Mouse (Mus musculus) cerebellum, adult 2 months (tissue): Measurements from ENCODE around the gene Adgrv1. TPM values are rescaled to one million over a fixed set of nuclear protein-coding genes. Genes with fewer than 3 reads are reported as not detected.
"Not testable (repeated sequence)": the region's sequence is repeated elsewhere in the genome, so short reads cannot be mapped to it uniquely, and the experiment has no call there.

Experiments
- DNase-seq, 2 experiments: peaks; one replicate each; pipeline ENCODE4 v3.0.0; 2021
- H3K27ac ChIP-seq: fragments of 200-500 bp; 2 replicates; pipeline ENCODE4 v1.5.1; 2012; ENCODE audit warnings: low read length, control low read depth, inconsistent platforms; ENCODE audit not compliant: insufficient read depth
- H3K27me3 ChIP-seq: fragments of 200-500 bp; 2 replicates; pipeline ENCODE4 v1.6.1; 2012; ENCODE audit warnings: inconsistent platforms, mild to moderate bottlenecking, low read length, moderate library complexity; ENCODE audit not compliant: control insufficient read depth, insufficient read depth
- H3K4me1 ChIP-seq: fragments of 200-500 bp; 2 replicates; pipeline ENCODE4 v1.6.1; 2011; ENCODE audit warnings: low read length; ENCODE audit not compliant: control insufficient read depth, insufficient read depth
- H3K4me3 ChIP-seq: fragments of 200-500 bp; replicated peaks from 2 replicates; pipeline ENCODE3; 2011; ENCODE audit warnings: mild to moderate bottlenecking, low read depth, low read length, control low read depth; ENCODE audit not compliant: insufficient read depth
- CTCF ChIP-seq: fragments of 200-500 bp; IDR thresholded peaks from 2 replicates; pipeline ENCODE4 v1.5.1; 2011; ENCODE audit warnings: low read depth, mild to moderate bottlenecking, control low read depth, low read length, moderate library complexity, borderline replicate concordance; ENCODE audit not compliant: insufficient read depth
- POLR2A ChIP-seq: fragments of 200-500 bp; IDR thresholded peaks from 2 replicates; pipeline ENCODE4 v1.6.1; 2011; ENCODE audit warnings: low read length, control low read depth, borderline replicate concordance; ENCODE audit not compliant: insufficient read depth
- WGBS: fragments of 180-500 bp; shearing (Covaris S2); methylation state at CpG from one replicate; pipeline ENCODE4 v1.1.7; 2018; 5-methylcytosine and 5-hydroxymethylcytosine counted together
- polyA plus RNA-seq: library from polyadenylated mRNA; depleted of rRNA; stranded (reverse); fragments of >200 nt; gene quantifications from 2 replicates; pipeline ENCODE4 v1.2.3, GENCODE M21; 2012

The Adgrv1 gene
- polyA plus RNA-seq, 1 experiment, result 3.4 TPM

GRCm38 (mm10) chr13:81657008-81657350, 24.0 kb upstream of the Adgrv1 start:
- no peak for DNase-seq
- WGBS, result 9% methylated on average over 5 of the region's 5 CpGs
- Histone ChIP-seq H3K27me3 (no peaks in the 10 kb centered on the region), H3K4me3 (peak overlapping the region; percentile 93), H3K27ac (peak overlapping the region; percentile 70), H3K4me1 (peaks cover 8% of the 10 kb centered on the region; the same call in 1 of the 2 replicates)
- TF ChIP-seq CTCF (no peak), POLR2A (no peak)

- H3K27me3 ChIP-seq, result no peaks in the 10 kb centered on the region
- no peak overlapping the region for H3K4me3 ChIP-seq
- peak in 1 of 2 experiments; percentile 21 for DNase-seq
- WGBS, result 41% methylated on average over 14 of the region's 14 CpGs
- H3K4me1 ChIP-seq, result peaks cover 8% of the 10 kb centered on the region; the same call in 1 of the 2 replicates
- H3K27ac ChIP-seq, result no peak overlapping the region
- TF ChIP-seq CTCF (no peak), POLR2A (no peak)
Observed at GRCm38 (mm10) chr13:81656091-81656850, 23.3 kb upstream of the Adgrv1 start.

- not testable (repeated sequence) for H3K4me1 ChIP-seq, H3K27me3 ChIP-seq, H3K27ac ChIP-seq, DNase-seq, H3K4me3 ChIP-seq
- 86% methylated on average over 5 of the region's 6 CpGs for WGBS
Observed at GRCm38 (mm10) chr13:81650382-81650781, 17.4 kb upstream of the Adgrv1 start.

- Histone ChIP-seq H3K4me3 (no peak overlapping the region), H3K4me1 (no peaks in the 10 kb centered on the region), H3K27me3 (no peaks in the 10 kb centered on the region), H3K27ac (no peak overlapping the region)
- 87% methylated on average over 6 of the region's 6 CpGs for WGBS
- no peak for TF ChIP-seq CTCF
- no peak for TF ChIP-seq POLR2A
- DNase-seq, result no peak
Observed at GRCm38 (mm10) chr13:81646348-81646747, 13.4 kb upstream of the Adgrv1 start.

- Histone ChIP-seq H3K4me3 (no peak overlapping the region), H3K27me3 (no peaks in the 10 kb centered on the region), H3K4me1 (no peaks in the 10 kb centered on the region), H3K27ac (no peak overlapping the region)
- TF ChIP-seq POLR2A (no peak), CTCF (no peak)
- DNase-seq, result no peak
- 89% methylated on average over 11 of the region's 11 CpGs for WGBS
Observed at GRCm38 (mm10) chr13:81644047-81644565, 11.2 kb upstream of the Adgrv1 start.

GRCm38 (mm10) chr13:81642491-81643149, 9.7 kb upstream of the Adgrv1 start:
- no peak overlapping the region for H3K4me3 ChIP-seq
- H3K27me3 ChIP-seq, result no peaks in the 10 kb centered on the region
- WGBS, result 57% methylated on average over 7 of the region's 7 CpGs
- DNase-seq, result no peak
- H3K27ac ChIP-seq, result no peak overlapping the region
- TF ChIP-seq CTCF, result no peak
- no peak for TF ChIP-seq POLR2A
- H3K4me1 ChIP-seq, result no peaks in the 10 kb centered on the region

- WGBS, result 3% methylated on average over 8 of the region's 8 CpGs
- no peak for TF ChIP-seq POLR2A
- peak; percentile 53; the same call in 1 of the 2 replicates for TF ChIP-seq CTCF
- peak; percentile 41 to 42 for DNase-seq
- no peak overlapping the region for H3K27ac ChIP-seq
- no peaks in the 10 kb centered on the region for H3K27me3 ChIP-seq
- no peaks in the 10 kb centered on the region for H3K4me1 ChIP-seq
- H3K4me3 ChIP-seq, result no peak overlapping the region
Observed at GRCm38 (mm10) chr13:81641289-81642045, 8.5 kb upstream of the Adgrv1 start.
